Mouse (Mus musculus) MEL (cell line): ENCODE measurements at regions not wholly inside any gene's neighbourhood (a gene's known extent, or its start where the extent isn't known, plus 50 kb on each side); places are given as distances from the start of the nearest gene placed in this dataset.

Experiments
- DNase-seq: peaks from one replicate; pipeline ENCODE4 v3.0.0; 2011; ENCODE audit warnings: low read depth, low spot score
- H3K27ac ChIP-seq: 2 replicates; pipeline ENCODE4 v1.5.1; 2012; ENCODE audit warnings: low read depth, mild to moderate bottlenecking, control low read depth, low read length, moderate library complexity; ENCODE audit not compliant: control insufficient read depth
- H3K27me3 ChIP-seq, 2 experiments: fragments of 150-350 bp in 1 of 2; sonication (generic) in 1 of 2; 2 replicates each; pipeline ENCODE4 v1.6.1; 2012; ENCODE audit warnings: low read length in 2 of 2, mild to moderate bottlenecking in 2 of 2, improper control_type of control experiment in 1 of 2, moderate library complexity in 1 of 2; ENCODE audit not compliant: insufficient read depth in 2 of 2, control insufficient read depth in 1 of 2
- H3K36me3 ChIP-seq, 2 experiments: 2 replicates each; pipeline ENCODE4 v1.6.1; 2012 to 2014; ENCODE audit warnings: low read length in 2 of 2, improper control_type of control experiment in 1 of 2, inconsistent platforms in 1 of 2, mild to moderate bottlenecking in 1 of 2; ENCODE audit not compliant: insufficient read depth in 2 of 2, control insufficient read depth in 1 of 2
- H3K4me1 ChIP-seq, 2 experiments: fragments of 150-350 bp in 1 of 2; sonication (generic) in 1 of 2; 2 replicates each; pipeline ENCODE4 v1.6.1; 2012; ENCODE audit warnings: low read length in 2 of 2, improper control_type of control experiment in 1 of 2, mild to moderate bottlenecking in 1 of 2; ENCODE audit not compliant: insufficient read depth in 2 of 2, control insufficient read depth in 1 of 2
- H3K4me3 ChIP-seq, 2 experiments: fragments of 150-350 bp in 1 of 2; sonication (generic) in 1 of 2; 2 replicates each; pipeline ENCODE4 v1.5.1; 2012; ENCODE audit warnings: low read depth in 2 of 2, low read length in 2 of 2, mild to moderate bottlenecking in 2 of 2, moderate library complexity in 2 of 2, control low read depth in 1 of 2, improper control_type of control experiment in 1 of 2; ENCODE audit not compliant: control insufficient read depth in 1 of 2, insufficient read depth in 1 of 2
- H3K79me2 ChIP-seq: 2 replicates; pipeline ENCODE4 v1.6.1; 2012; ENCODE audit warnings: mild to moderate bottlenecking, low read length, moderate library complexity; ENCODE audit not compliant: control insufficient read depth, poor library complexity, insufficient read depth
- H3K9ac ChIP-seq: 2 replicates; pipeline ENCODE4 v1.6.1; 2012; ENCODE audit warnings: low read depth, mild to moderate bottlenecking, control low read depth, low read length, moderate library complexity; ENCODE audit not compliant: control insufficient read depth, poor library complexity, severe bottlenecking
- H3K9me3 ChIP-seq: fragments of 150-350 bp; sonication (generic); replicated peaks from 2 replicates; pipeline ENCODE4 v1.6.1; 2012; ENCODE audit warnings: mild to moderate bottlenecking, low read length, improper control_type of control experiment, moderate library complexity; ENCODE audit not compliant: insufficient read depth
- CTCF ChIP-seq, 3 experiments: IDR thresholded peaks in 2 of 3; conservative IDR thresholded peaks in 1 of 3; 2 replicates each; pipeline ENCODE4 v1.5.1; 2011 to 2012; ENCODE audit warnings: low read length in 3 of 3, low read depth in 2 of 3, mild to moderate bottlenecking in 2 of 3, improper control_type of control experiment in 1 of 3, inconsistent platforms in 1 of 3, mixed read lengths in 1 of 3, moderate library complexity in 1 of 3; ENCODE audit not compliant: control insufficient read depth in 1 of 3, insufficient read depth in 1 of 3, poor library complexity in 1 of 3, severe bottlenecking in 1 of 3
- MAFK ChIP-seq: IDR thresholded peaks from 2 replicates; pipeline ENCODE4 v1.6.1; 2011; ENCODE audit warnings: low read depth, mild to moderate bottlenecking, low read length, improper control_type of control experiment, borderline replicate concordance
- MAZ ChIP-seq: IDR thresholded peaks from 2 replicates; pipeline ENCODE4 v1.6.1; 2012; ENCODE audit warnings: low read depth, mild to moderate bottlenecking, inconsistent platforms, low read length, improper control_type of control experiment
- MEF2A ChIP-seq: IDR thresholded peaks from 2 replicates; pipeline ENCODE4 v1.6.1; 2014; ENCODE audit warnings: low read depth, mild to moderate bottlenecking, inconsistent platforms, low read length, improper control_type of control experiment; ENCODE audit not compliant: poor library complexity, insufficient replicate concordance, severe bottlenecking; ENCODE audit errors: extremely low read depth
- TAL1 ChIP-seq: IDR thresholded peaks from 2 replicates; pipeline ENCODE4 v1.6.1; 2012; ENCODE audit warnings: mild to moderate bottlenecking, inconsistent platforms, low read length, moderate library complexity, mixed read lengths
- UBTF ChIP-seq: IDR thresholded peaks from 2 replicates; pipeline ENCODE4 v1.6.1; 2012; ENCODE audit warnings: low read depth, mild to moderate bottlenecking, inconsistent platforms, low read length, improper control_type of control experiment, moderate library complexity, borderline replicate concordance; ENCODE audit not compliant: insufficient read depth
- USF1 ChIP-seq: IDR thresholded peaks from 2 replicates; pipeline ENCODE4 v1.6.1; 2014; ENCODE audit warnings: low read depth, mild to moderate bottlenecking, inconsistent platforms, low read length, improper control_type of control experiment, moderate library complexity
- ZNF384 ChIP-seq: IDR thresholded peaks from 2 replicates; pipeline ENCODE4 v1.6.1; 2012; ENCODE audit warnings: low read depth, mild to moderate bottlenecking, inconsistent platforms, low read length, improper control_type of control experiment

- no peaks in the 10 kb centered on the region for H3K4me1 ChIP-seq
- no peak overlapping the region for H3K27ac ChIP-seq
- H3K27me3 ChIP-seq: no peaks in the 10 kb centered on the region
- H3K4me3 ChIP-seq: no peak overlapping the region
- H3K9me3 ChIP-seq: no peaks in the 10 kb centered on the region
- no peak for TF ChIP-seq UBTF
- TF ChIP-seq CTCF (IDR thresholded peaks at IDR 0.05 in 2 of 3, conservative IDR thresholded peaks at IDR 0.05 in 1 of 3; ENCODE audit: control insufficient read depth in 1 of 3, insufficient read depth in 1 of 3, low read depth in 2 of 3, low read length in 3 of 3, poor library complexity in 1 of 3, severe bottlenecking in 1 of 3): peak; percentile 8 to 33 (median 33); a peak in 3 of 6 replicates
- H3K79me2 ChIP-seq: no peaks in the 10 kb centered on the region
- no peaks in the 10 kb centered on the region for H3K36me3 ChIP-seq
- DNase-seq: peak; percentile 13
- H3K9ac ChIP-seq: no peak overlapping the region
These were observed 499.5 kb downstream of the Plcl1 start for GRCm38 (mm10) chr1:55905232-55905631.

- TF ChIP-seq MAZ (no peak), USF1 (no peak), TAL1 (no peak)
- no peak overlapping the region for H3K4me3 ChIP-seq
- H3K27me3 ChIP-seq: no peaks in the 10 kb centered on the region
- no peaks in the 10 kb centered on the region for H3K79me2 ChIP-seq
- no peak overlapping the region for H3K9ac ChIP-seq
- no peaks in the 10 kb centered on the region for H3K4me1 ChIP-seq
- H3K27ac ChIP-seq: no peak overlapping the region
- DNase-seq: no peak
- no peaks in the 10 kb centered on the region for H3K36me3 ChIP-seq
- no peaks in the 10 kb centered on the region for H3K9me3 ChIP-seq
These were observed 504.3 kb downstream of the Plcl1 start for GRCm38 (mm10) chr1:55910024-55910423.

- no peak overlapping the region for H3K9ac ChIP-seq
- no peaks in the 10 kb centered on the region for H3K36me3 ChIP-seq
- H3K79me2 ChIP-seq: no peaks in the 10 kb centered on the region
- no peak for DNase-seq
- no peaks in the 10 kb centered on the region for H3K9me3 ChIP-seq
- H3K27me3 ChIP-seq: no peaks in the 10 kb centered on the region
- no peak overlapping the region for H3K27ac ChIP-seq
- H3K4me1 ChIP-seq: no peaks in the 10 kb centered on the region
- H3K4me3 ChIP-seq: no peak overlapping the region
- no peak for TF ChIP-seq ZNF384
- no peak for TF ChIP-seq CTCF (IDR thresholded peaks at IDR 0.05 in 2 of 3, conservative IDR thresholded peaks at IDR 0.05 in 1 of 3; ENCODE audit: control insufficient read depth in 1 of 3, insufficient read depth in 1 of 3, low read depth in 2 of 3, low read length in 3 of 3, poor library complexity in 1 of 3, severe bottlenecking in 1 of 3)
- no peak for TF ChIP-seq MEF2A
- no peak for TF ChIP-seq UBTF
- no peak for TF ChIP-seq MAFK
- no peak for TF ChIP-seq USF1
These were observed 508.6 kb downstream of the Plcl1 start for GRCm38 (mm10) chr1:55914284-55914683.
